Mouse (Mus musculus) cerebellum, adult 8-10 months (tissue): ENCODE data around the gene Nomo1.
A peak's percentile ranks its signal among the peaks of the same experiment; 100 is the strongest.

Experiments used
- DNase-seq: peaks from one replicate; pipeline ENCODE4 v3.0.0; 2022

Gene Nomo1

GRCm38 (mm10) chr7:46103771-46104170 is 70.3 kb downstream of the Nomo1 start:
- no peak for DNase-seq

- peak; percentile 67 for DNase-seq
Measured at GRCm38 (mm10) chr7:46104256-46104915, 70.9 kb downstream of the Nomo1 start.

- no peak for DNase-seq
Measured at GRCm38 (mm10) chr7:46105484-46105883, 72.0 kb downstream of the Nomo1 start.

GRCm38 (mm10) chr7:46110079-46110478 is 76.6 kb downstream of the Nomo1 start:
- no peak for DNase-seq

GRCm38 (mm10) chr7:46111212-46111817 is 77.8 kb downstream of the Nomo1 start:
- no peak for DNase-seq

GRCm38 (mm10) chr7:46111938-46112337 is 78.4 kb downstream of the Nomo1 start:
- DNase-seq: no peak

GRCm38 (mm10) chr7:46113435-46113834 is 79.9 kb downstream of the Nomo1 start:
- no peak for DNase-seq

- DNase-seq: no peak
Measured at GRCm38 (mm10) chr7:46116118-46116581, 82.7 kb downstream of the Nomo1 start.

- DNase-seq: no peak
Measured at GRCm38 (mm10) chr7:46117035-46117434, 83.5 kb downstream of the Nomo1 start.

- no peak for DNase-seq
Measured at GRCm38 (mm10) chr7:46122964-46123363, 89.5 kb downstream of the Nomo1 start.

GRCm38 (mm10) chr7:46124460-46124859 is 91.0 kb downstream of the Nomo1 start:
- DNase-seq: no peak

- DNase-seq: no peak
Measured at GRCm38 (mm10) chr7:46125340-46125739, 91.8 kb downstream of the Nomo1 start.

- DNase-seq: no peak
Measured at GRCm38 (mm10) chr7:46128196-46128595, 94.7 kb downstream of the Nomo1 start.

GRCm38 (mm10) chr7:46129463-46130179 is 96.1 kb downstream of the Nomo1 start:
- DNase-seq: no peak

GRCm38 (mm10) chr7:46130723-46131122 is 97.2 kb downstream of the Nomo1 start:
- no peak for DNase-seq

- DNase-seq: peak; percentile 62
Measured at GRCm38 (mm10) chr7:46131266-46131665, 97.8 kb downstream of the Nomo1 start.

- DNase-seq: peak; percentile 76
Measured at GRCm38 (mm10) chr7:46131806-46132205, 98.3 kb downstream of the Nomo1 start.

- no peak for DNase-seq
Measured at GRCm38 (mm10) chr7:46132229-46132628, 98.7 kb downstream of the Nomo1 start.
